Mouse (Mus musculus) lung, embryonic 14.5 days (tissue): Measurements from ENCODE around the gene Cisd3. TPM values are rescaled to one million over a fixed set of nuclear protein-coding genes. Genes with fewer than 3 reads are reported as not detected.
"Not testable (repeated sequence)": the region's sequence is repeated elsewhere in the genome, so short reads cannot be mapped to it uniquely, and the experiment has no call there.

Experiments
- ATAC-seq: fragments of 200-750 bp; cut with Nextera tagmentation; 2 replicates; pipeline ENCODE4 v1.8.0; 2017; ENCODE audit warnings: mild to moderate bottlenecking, moderate TSS enrichment, moderate library complexity; ENCODE audit not compliant: insufficient read depth
- DNase-seq: peaks from one replicate; pipeline ENCODE4 v3.0.0-alpha.2; 2015
- H3K27ac ChIP-seq: fragments of 300-500 bp; sonication (generic); 2 replicates; pipeline ENCODE4 v1.5.1; 2014; ENCODE audit warnings: low read depth, mild to moderate bottlenecking, moderate library complexity
- H3K27me3 ChIP-seq: fragments of 300-500 bp; sonication (generic); 2 replicates; pipeline ENCODE4 v1.6.1; 2014; ENCODE audit warnings: low read length, control low read depth; ENCODE audit not compliant: insufficient read depth
- H3K36me3 ChIP-seq: fragments of 300-500 bp; sonication (generic); 2 replicates; pipeline ENCODE4 v1.6.1; 2014; ENCODE audit warnings: control low read depth; ENCODE audit not compliant: insufficient read depth
- H3K4me1 ChIP-seq: fragments of 300-500 bp; sonication (generic); 2 replicates; pipeline ENCODE4 v1.6.1; 2014; ENCODE audit warnings: antibody characterized with exemption, control low read depth; ENCODE audit not compliant: insufficient read depth
- H3K4me2 ChIP-seq: fragments of 300-500 bp; sonication (generic); 2 replicates; pipeline ENCODE4 v1.6.1; 2014; ENCODE audit warnings: mild to moderate bottlenecking
- H3K4me3 ChIP-seq: fragments of 300-500 bp; sonication (generic); 2 replicates; pipeline ENCODE4 v1.5.1; 2014; ENCODE audit warnings: low read depth, low read length
- H3K9ac ChIP-seq: fragments of 300-500 bp; sonication (generic); 2 replicates; pipeline ENCODE4 v1.6.1; 2014
- H3K9me3 ChIP-seq: fragments of 300-500 bp; sonication (generic); 2 replicates; pipeline ENCODE4 v1.6.1; 2016; ENCODE audit warnings: low read depth, low read length, control low read depth
- CTCF ChIP-seq: IDR thresholded peaks from 2 replicates; pipeline ENCODE4 v1.5.1; 2016; ENCODE audit warnings: antibody characterized with exemption, low read depth
- WGBS: fragments of 180-500 bp; shearing (Covaris S2); extraction: QIAGEN DNeasy Blood & Tissue Kit; methylation state at CpG from one replicate; pipeline ENCODE4 v1.1.7; 2014; 5-methylcytosine and 5-hydroxymethylcytosine counted together
- polyA plus RNA-seq: library from polyadenylated mRNA; unstranded; fragments of >200 nt; fragmentation: Nextera tagmentation; extraction: Ambion mirVana; gene quantifications from 2 replicates; pipeline ENCODE4 v1.2.1, GENCODE M21; 2014

The Cisd3 gene
- polyA plus RNA-seq, 1 experiment from 2014 or later, result 27.1 TPM

DNA sequence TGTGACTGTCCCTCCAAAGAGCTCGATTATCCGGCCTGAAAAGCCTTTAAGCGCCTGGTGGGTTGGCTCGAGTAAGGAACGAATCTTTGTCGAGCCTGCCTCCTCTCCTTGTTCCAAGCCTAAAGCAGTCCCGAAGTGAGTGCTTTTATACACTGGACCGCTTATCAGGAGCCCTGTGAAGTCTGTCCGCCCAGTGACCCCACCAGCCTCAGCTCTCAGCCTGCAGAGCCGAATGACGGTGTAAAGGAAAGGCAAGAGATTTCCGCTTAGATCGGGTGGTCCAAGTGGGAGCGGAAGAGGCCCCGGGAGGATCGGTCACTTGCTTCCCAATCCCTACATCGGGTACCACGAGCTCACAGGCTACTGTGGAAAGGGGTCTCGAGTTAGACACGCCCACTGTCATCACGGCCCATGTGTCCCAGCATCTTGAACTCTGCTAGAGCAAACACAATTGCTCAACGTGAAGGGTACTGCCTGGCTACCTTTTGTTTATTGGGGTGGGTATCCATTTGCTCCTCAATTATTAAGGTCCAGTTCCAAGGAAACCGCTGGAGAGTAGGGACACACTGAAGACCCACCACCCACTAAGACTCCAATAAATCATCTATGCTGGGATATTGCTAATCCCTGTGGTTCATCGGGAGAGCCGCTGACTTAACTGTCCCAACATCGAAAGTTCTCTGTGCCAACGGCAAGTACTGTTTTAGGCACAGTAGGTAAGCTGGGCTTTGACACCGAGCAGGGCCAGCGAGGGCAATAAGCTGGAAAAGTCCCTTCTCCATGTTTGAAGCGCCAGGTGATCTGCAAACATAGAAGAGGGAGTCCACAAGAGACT lies 15.3 kb downstream of the Cisd3 start:
- ATAC-seq (no peak; the same call in 1 of the 2 replicates), DNase-seq (peak; percentile 75)
- H3K4me2 ChIP-seq, result peak overlapping the region; percentile 84
- WGBS, result 13% methylated on average over 30 of the region's 30 CpGs
- peak overlapping the region; percentile 93 for H3K4me3 ChIP-seq
- H3K27ac ChIP-seq, result peak overlapping the region; percentile 99
- peaks cover 19% of the 10 kb centered on the region for H3K4me1 ChIP-seq
- H3K36me3 ChIP-seq, result peaks cover 18% of the 10 kb centered on the region
- H3K27me3 ChIP-seq, result no peaks in the 10 kb centered on the region
- H3K9me3 ChIP-seq, result no peaks in the 10 kb centered on the region
- no peak for TF ChIP-seq CTCF
- peak overlapping the region; percentile 95 for H3K9ac ChIP-seq

DNA sequence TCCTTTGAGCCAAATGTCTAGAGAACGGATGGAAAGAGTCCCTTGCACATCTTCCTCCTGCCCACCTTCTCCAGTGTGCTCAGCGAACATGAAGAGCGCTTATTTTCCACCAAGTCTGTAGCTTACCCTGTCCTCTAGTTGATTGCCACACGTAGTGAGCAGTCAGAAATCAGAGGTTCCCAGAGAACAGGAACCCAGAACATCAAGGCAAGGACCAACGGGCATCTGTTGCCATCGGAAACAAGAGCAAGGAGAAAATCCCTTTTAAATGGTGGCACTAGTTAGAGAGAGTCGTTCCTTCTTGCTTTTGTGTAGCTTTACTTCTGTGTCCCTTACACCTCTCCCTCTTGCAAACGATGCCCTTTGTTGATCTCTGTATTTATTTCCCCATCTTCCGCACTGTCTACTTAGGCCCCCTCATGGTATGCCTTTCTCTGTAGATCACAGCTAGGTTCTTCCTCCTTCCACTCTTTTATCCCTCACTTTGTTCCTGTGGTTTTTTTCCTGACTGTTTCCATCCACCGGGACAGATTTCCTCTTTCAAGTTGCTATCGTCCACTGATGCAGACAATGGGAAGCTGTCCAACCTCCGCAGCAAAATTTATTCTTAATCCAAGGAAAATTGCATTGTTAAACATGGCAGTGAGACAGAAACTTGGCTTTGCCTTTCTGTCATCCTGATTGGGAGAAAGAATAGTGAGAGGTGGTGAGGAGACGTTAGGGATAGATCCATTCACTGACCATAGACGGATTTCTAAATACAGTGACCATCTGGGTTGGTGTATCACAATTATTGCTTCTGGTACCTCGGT lies 16.2 kb downstream of the Cisd3 start:
- peaks cover 24% of the 10 kb centered on the region for H3K36me3 ChIP-seq
- H3K9ac ChIP-seq, result peak overlapping the region; percentile 95; the same call in 1 of the 2 replicates
- H3K9me3 ChIP-seq, result no peaks in the 10 kb centered on the region
- peak overlapping the region; percentile 99; the same call in 1 of the 2 replicates for H3K27ac ChIP-seq
- WGBS, result 46% methylated on average over 15 of the region's 15 CpGs
- no peaks in the 10 kb centered on the region for H3K27me3 ChIP-seq
- peak overlapping the region; percentile 84 for H3K4me2 ChIP-seq
- DNase-seq, result no peak
- H3K4me1 ChIP-seq, result peaks cover 15% of the 10 kb centered on the region
- TF ChIP-seq CTCF, result no peak
- H3K4me3 ChIP-seq, result peak overlapping the region; percentile 93
- no peak for ATAC-seq

DNA sequence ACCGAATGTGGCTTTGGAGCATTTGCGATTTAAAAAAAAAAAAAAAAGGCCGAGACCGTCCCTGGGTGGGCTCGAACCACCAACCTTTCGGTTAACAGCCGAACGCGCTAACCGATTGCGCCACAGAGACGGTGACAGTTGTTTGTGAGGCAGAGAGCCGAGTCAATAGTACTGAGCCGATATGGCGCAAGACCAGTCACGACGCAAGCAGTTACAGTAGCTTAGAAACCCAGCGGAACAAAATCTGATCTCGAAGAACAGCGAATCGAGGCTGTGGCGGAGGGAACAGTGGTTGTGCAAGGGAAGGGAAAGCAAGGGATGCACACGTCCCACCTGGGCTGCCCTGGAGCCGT lies 16.7 kb downstream of the Cisd3 start:
- Histone ChIP-seq H3K4me3 (peak overlapping the region; percentile 93), H3K4me1 (peaks cover 15% of the 10 kb centered on the region), H3K4me2 (peak overlapping the region; percentile 84), H3K27me3 (no peaks in the 10 kb centered on the region), H3K9me3 (no peaks in the 10 kb centered on the region), H3K27ac (peak overlapping the region; percentile 82), H3K9ac (peak overlapping the region; percentile 60), H3K36me3 (peaks cover 28% of the 10 kb centered on the region)
- under 1% methylated on average over 24 of the region's 24 CpGs for WGBS
- DNase-seq (peak; percentile 97), ATAC-seq (no peak)
- TF ChIP-seq CTCF, result no peak

DNA sequence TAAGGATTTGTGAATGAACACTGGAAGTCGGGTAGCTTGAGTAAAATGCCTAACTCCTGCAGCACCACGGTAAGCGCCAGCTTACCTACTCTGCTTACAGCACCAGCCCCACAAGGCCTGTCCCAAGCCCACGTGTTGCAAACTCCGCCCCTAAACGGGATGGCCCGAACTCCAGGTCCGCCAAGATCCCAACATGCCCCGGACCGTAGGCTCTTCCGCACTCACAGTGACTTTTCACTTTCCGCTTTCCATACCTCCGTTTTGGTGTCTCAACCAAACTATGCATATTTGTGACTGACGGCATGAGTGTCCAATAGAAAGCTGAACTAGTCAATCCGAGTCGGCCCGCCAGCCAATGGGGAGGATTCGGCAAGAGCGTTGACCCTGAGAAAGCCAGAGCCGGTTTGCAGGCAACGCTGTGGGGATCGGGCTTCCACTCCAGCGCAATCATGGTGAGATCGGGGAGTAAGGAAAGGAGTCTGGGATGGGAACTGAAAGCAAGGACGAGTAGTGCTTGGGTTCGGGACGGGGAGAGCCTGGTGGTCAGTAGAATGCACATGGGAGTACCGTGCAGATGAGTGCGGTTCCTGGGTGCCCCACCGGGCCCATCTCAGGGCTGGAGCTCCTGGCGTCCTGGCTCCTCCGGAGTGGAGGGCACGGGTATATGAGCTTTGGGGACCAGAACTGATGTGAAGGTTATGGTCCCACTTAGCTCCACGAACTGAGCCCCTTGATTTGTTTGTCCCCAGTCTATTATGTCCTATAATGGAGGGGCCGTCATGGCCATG lies 17.6 kb downstream of the Cisd3 start, which contains the start of gene Psmb3:
TSS of gene Psmb3 (plus strand) at position 361 of the 788 bp plus-strand sequence.
- peak within 1 kb of the TSS; percentile 93 for H3K4me3 ChIP-seq
- peaks cover 13% of the 10 kb centered on the region for H3K4me1 ChIP-seq
- no peaks in the 10 kb centered on the region for H3K27me3 ChIP-seq
- peak within 1 kb of the TSS; percentile 70 for H3K9ac ChIP-seq
- under 1% methylated on average over 35 of the region's 35 CpGs for WGBS
- ATAC-seq, result peak; percentile 88
- peaks cover 37% of the 10 kb centered on the region for H3K36me3 ChIP-seq
- peak; percentile 100 for DNase-seq
- H3K4me2 ChIP-seq, result peak within 1 kb of the TSS; percentile 84
- no peaks in the 10 kb centered on the region for H3K9me3 ChIP-seq
- H3K27ac ChIP-seq, result peak within 1 kb of the TSS; percentile 82
- TF ChIP-seq CTCF, result no peak

DNA sequence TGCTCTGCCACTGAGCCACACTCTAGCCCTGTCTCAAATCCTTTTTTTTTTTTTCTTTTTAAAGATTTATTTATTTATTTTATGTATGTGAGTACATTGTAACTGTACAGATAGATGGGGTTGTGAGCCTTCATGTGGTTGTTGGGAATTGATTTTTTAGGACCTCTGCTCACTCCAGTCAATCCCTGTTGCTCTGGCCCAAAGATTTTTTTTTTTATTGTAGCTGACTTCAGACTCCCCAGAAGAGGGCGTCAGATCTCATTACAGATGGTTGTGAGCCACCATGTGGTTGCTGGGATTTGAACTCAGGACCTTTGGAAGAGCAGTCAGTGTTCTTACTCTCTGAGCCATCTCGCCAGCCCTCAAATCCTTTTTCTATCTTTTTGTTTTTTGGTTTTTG lies 24.4 kb downstream of the Cisd3 start:
- not testable (repeated sequence) for H3K4me3 ChIP-seq, H3K27me3 ChIP-seq, DNase-seq, H3K27ac ChIP-seq, H3K4me1 ChIP-seq, H3K9ac ChIP-seq, H3K9me3 ChIP-seq, H3K4me2 ChIP-seq, ATAC-seq
- H3K36me3 ChIP-seq, result peaks cover 82% of the 10 kb centered on the region
- 81% methylated on average over 2 of the region's 2 CpGs for WGBS

DNA sequence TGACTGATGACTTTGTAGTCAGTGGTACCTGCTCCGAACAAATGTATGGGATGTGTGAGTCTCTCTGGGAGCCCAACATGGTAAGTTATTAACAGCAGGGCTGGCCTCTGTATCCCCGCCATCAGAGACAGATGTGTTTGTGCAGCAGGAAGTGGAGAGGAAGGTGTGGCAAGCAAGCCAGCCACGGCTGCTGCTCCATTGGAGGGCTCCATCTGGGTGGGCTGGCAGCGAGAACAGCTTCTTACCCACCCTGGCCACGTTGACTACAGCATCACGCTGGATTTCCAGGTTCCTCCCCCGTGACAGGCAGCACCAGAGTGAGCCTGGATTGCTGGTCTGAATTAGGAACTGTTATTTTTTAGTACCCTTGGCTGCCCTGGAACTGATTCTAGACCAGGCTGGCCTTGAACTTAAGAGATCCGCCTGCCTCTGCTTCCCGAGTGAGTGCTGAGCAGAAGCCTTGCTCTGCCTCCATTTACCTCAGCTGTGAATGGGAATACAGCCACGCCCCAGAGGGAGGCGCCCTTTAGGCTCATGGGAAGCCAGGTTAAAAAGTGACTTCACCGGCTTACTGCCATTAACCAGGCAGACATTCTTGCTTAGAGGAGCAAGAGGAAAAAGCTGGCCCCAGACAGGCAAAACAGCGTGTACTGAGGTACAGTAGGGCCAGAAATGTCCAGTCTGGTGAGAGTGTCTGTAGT lies 25.7 kb downstream of the Cisd3 start:
- H3K4me2 ChIP-seq, result no peak overlapping the region
- no peak for DNase-seq
- no peak for TF ChIP-seq CTCF
- 74% methylated on average over 13 of the region's 13 CpGs for WGBS
- no peaks in the 10 kb centered on the region for H3K27me3 ChIP-seq
- H3K27ac ChIP-seq, result no peak overlapping the region
- peaks cover 74% of the 10 kb centered on the region for H3K36me3 ChIP-seq
- H3K4me1 ChIP-seq, result no peaks in the 10 kb centered on the region
- ATAC-seq, result no peak
- H3K4me3 ChIP-seq, result no peak overlapping the region
- H3K9ac ChIP-seq, result no peak overlapping the region
- H3K9me3 ChIP-seq, result no peaks in the 10 kb centered on the region
